Mouse (Mus musculus) adrenal gland, postnatal 36 days (tissue): Measurements from ENCODE around the gene Hnrnpul2. TPM values are rescaled to one million over a fixed set of nuclear protein-coding genes. Genes with fewer than 3 reads are reported as not detected.
"Not testable (repeated sequence)": the region's sequence is repeated elsewhere in the genome, so short reads cannot be mapped to it uniquely, and the experiment has no call there.

Experiments
- DNase-seq, 2 experiments: peaks; one replicate each; pipeline ENCODE4 v3.0.0; 2021; ENCODE audit warnings: mixed read lengths in 1 of 2
- total RNA-seq, 2 experiments: library from RNA; stranded (reverse); gene quantifications; 2 replicates each; pipeline ENCODE4 v1.2.3; 2021

The Hnrnpul2 gene
- total RNA-seq, 2 experiments from 2014 or later: 61.8 to 67.6 TPM

DNA sequence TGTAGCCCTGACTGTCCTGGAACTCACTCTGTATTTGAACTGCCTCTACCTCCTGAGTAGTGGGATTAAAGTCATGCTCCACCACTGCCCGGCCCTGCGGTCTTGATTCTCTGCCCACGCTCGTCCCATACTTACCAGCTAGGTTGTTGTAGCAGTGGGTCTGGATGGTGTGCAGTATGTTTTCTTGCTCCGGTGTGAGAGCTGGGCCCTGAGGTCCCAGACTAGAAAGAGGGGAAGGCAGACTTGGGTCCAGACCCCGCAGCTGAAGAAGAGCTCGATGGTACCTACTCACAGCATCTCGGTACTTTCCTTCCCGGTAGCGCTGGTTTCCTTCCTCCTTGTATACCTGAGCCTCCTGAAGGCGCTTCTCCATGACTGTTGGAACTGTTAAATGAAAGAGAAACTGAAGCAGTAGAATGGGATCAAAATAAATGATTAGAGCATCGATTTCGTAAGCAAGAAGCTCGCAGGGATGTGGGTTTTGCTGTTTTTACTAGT is 1.5 kb upstream of the Hnrnpul2 start:
- DNase-seq: no peak

DNA sequence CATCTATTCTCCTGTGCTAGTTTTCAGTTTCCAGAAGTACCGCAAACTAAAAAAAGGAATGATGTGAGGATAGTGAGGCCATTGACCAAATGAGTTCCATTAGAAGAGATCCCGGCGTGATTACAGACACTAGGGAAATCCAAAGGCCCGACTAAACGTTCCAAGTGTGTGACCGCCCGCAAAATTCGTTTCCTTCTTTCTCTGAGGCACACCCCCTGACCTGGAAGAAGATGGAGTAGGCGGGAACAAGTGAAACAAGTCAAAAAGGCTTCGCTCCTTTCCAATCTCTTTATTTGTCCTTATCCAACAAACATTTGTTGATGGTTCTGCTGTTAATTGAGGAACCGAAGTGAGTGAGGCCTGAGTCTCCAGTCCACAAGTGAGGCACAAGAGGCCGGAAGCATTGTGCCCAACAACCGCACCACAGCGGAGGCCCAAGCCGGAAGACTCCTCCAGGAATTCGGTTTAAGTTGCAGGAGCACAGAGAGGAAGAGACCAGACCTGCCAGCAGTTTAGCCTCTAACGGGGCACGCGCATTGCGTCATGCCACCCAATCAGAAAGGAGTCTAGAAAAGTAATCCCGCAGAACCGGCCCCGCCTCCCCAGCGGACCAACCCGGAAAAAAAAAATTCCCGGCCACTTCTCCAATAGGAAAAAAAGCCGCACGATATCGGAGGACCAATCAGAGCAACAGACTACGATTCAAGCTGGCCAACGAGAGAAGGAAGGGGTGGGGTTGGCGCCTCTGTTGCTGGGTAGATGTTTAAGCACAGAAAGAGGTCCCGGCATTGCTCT is 812 bp upstream of the Hnrnpul2 start, which contains the start of gene Ttc9c:
TSS of gene Ttc9c (minus strand) at position 533 of the 795 bp plus-strand sequence.
- peak; percentile 96 to 97 for DNase-seq

DNA sequence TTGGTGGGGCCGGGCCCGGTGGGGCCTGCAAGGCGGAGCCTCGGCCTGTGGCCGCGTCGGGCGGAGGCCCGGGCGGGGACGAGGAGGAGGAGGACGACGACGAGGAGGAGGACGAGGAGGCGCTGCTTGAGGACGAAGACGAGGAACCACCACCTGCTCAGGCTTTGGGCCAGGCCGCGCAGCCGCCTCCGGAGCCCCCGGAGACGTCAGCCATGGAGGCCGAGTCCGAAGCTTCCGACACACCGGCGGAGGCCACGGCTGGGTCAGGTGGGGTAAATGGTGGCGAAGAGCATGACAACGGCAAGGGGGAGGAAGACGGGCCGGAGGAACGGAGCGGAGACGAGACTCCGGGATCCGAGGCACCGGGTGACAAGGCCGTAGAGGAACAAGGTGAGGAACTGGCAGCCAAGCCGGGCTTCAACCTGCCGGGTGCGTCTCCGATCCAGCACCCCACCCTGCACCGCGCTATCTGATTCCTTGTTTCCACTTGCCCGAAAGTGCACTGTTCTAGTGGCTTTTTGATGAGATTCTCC is 680 bp downstream of the Hnrnpul2 start:
- no peak for DNase-seq

DNA sequence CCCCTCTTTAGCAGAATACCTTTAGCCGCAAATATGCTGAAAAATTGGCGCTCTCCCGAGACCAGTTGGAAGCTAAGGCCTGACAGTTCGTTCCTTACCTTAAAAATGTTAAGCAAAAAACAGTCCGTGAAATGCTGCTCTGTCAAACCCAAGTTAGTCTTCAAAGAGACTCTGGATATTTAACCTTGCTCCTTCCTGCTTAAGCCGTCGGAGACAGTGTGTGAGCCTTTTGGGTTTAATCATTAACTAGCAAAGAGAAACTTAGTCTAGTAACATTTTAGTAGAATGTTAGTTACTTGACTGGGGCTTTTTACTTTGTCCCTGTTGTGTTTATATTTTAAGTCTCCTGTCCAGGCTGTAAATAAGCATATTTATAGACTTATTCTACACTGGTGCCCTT is 1.3 kb downstream of the Hnrnpul2 start:
- DNase-seq: no peak

DNA sequence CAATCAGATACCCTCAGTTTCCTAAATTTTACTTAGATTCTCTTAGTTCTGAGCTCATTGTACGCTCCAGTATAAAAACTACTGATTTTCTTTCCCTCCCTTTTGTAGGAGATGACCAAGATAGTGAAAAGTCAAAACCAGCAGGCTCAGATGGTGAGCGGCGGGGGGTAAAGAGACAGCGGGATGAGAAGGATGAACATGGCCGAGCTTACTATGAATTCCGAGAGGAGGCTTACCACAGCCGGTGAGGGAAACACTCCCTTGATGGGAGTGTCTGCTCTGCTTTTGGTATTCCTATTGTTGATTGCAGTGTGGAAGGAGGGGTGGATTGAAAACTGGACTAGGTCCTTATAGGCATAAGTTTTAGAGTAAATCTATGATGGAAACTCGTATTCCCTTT is 2.9 kb downstream of the Hnrnpul2 start:
- no peak for DNase-seq

DNA sequence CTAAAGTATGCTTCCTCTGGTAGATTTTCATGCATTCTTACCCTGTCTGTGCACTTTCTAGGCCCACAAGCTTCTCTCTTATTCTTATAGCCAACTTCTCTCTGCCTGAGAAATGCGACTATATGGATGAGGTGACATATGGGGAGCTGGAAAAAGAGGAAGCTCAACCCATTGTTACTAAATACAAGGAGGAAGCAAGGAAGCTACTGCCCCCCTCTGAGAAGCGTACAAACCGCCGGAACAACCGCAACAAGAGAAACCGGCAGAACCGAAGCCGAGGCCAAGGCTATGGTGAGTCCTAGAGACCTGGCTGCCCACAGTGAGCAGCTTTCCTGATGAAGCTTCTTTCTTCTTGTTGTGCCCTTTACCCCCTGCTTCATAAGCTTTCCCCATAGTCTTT is 9.8 kb downstream of the Hnrnpul2 start, which contains the start of gene AC129217.1:
TSS of gene AC129217.1 (plus strand) at position 114 of the 400 bp plus-strand sequence.
- no peak for DNase-seq

DNA sequence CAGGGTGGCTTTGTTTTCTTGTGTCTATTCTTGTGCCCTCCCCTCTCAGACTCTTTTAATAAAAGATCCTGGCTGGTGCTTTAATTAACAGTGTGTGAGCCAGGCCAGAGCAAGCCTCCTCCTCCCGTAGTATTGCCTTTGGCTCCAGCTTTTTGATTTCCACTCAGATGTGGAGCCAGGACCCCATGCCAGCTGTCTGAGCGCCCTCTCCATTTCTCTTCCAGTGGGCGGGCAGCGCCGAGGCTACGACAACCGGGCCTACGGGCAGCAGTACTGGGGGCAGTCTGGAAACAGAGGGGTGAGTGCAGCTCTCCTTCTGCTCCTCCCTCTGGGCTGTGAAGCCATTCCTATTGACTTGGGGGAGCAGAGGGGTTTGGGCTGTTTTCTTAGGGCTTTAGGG is 10.9 kb downstream of the Hnrnpul2 start:
- DNase-seq: no peak

DNA sequence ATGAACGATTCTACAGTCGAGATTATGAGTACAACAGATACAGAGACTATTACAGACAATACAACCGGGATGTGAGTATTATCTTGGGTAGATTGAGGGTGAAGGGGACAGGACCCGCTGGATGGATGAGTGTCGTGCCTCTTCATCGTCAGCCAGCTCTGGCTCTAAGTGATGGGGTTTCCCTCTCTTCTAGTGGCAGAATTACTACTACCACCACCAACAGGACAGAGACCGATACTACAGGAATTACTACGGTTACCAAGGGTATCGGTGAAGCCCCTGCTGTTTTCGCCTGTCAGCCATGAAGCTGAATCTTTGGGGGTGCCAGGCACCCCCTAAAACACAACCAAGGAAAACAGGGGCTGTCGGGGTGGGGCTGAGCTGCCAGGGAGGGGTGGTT is 11.5 kb downstream of the Hnrnpul2 start:
- DNase-seq: no peak

DNA sequence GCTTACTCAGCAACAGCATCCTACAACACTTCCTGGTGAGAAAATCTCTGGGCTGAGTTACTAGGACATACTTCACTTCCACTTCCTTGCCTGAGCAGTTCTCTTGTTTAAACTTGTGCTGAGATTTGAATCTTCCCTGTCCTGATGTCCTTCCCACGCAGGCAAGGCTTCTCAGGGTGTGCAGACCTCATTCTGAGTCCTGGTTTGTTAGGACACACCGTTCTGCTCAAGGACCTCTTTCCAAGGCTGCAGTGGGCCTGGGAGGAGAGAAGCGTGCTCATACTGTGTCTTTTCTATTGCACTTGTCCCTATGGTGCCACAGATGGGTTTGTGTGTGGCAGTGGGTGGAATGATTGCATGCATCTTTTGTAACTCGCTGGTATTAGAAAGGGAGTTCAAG is 13.2 kb downstream of the Hnrnpul2 start:
- DNase-seq: peak in 1 of 2 experiments; percentile 40

DNA sequence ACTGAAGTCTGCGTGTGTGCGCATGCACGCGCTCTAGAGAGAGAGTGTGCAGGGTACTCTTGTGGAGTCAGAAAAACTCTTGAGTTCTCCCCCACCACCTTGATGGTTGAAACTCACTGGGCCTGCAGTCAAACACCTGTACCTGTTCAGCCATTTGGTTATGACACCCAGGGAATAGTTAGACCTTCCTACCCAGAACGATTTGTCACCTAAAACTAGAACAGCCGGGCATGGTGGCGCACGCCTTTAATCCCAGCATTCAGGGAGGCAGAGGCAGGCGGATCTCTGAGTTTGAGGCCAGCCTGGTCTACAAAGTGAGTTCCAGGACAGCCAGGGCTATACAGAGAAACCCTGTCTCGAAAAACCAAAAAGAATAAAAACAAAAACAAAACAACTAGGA is 16.5 kb downstream of the Hnrnpul2 start:
- DNase-seq: not testable (repeated sequence)

DNA sequence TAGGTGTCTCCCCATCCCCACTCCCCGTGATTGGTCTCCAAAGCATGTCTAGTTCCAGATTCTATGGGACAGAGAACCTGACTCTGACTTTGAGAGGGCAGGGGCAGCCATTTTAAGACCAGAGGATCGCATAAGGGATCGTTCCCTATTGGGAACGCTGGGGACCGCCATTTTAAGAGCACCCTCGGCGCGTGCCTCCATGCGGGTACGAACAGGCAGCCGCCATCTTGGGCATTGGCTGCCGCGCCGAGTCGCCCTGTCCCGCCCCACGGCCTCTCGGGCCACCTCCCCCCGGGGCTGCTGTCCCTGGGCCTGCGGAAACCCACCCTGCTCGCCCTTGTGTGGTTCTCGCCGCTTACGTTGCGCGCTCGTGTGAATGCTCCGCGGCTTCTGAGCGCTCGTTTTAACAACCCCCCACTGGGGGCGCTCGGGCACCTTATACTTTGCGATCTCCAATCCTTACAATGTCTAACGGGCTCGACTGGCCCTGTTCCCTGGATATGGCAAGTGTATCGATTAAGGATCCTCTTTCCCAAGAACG is 17.5 kb downstream of the Hnrnpul2 start, which contains the start of gene Bscl2:
TSS of gene Bscl2 (plus strand) at position 217 of the 541 bp plus-strand sequence.
- peak; percentile 81 to 86 for DNase-seq

DNA sequence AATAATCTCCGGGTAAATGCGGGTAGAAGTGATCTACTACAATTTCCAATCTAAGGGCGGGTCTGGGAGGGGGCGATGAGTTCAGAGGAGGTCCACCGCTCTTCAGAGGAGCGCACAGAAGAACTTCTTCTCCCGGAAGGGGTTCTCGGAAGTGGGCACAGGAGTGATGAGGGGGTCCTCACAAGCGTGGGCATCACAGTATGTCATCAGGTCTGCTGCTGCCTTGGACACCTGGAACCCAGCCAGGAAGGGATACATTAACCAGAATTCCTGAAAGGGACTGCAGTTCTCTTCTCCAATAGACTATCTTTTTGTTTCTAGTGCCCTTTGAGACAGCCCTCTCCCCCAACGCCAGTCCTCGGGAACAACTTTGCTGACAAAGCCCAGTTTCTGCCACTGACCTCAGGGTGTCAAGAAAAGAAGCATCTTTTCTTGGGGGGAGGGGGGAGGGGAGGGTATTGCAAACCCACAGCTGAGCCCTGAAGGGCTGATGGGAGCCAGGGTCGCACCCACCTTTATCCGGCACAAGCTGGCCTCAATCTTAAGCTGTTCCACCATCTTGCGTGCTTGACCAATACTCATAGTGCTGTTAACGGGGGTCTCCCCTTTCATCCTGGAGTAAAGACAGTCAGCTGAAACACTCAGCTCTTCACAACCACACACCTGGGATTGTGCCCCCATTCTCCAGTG is 18.4 kb downstream of the Hnrnpul2 start:
- peak in 1 of 2 experiments; percentile 57 for DNase-seq

DNA sequence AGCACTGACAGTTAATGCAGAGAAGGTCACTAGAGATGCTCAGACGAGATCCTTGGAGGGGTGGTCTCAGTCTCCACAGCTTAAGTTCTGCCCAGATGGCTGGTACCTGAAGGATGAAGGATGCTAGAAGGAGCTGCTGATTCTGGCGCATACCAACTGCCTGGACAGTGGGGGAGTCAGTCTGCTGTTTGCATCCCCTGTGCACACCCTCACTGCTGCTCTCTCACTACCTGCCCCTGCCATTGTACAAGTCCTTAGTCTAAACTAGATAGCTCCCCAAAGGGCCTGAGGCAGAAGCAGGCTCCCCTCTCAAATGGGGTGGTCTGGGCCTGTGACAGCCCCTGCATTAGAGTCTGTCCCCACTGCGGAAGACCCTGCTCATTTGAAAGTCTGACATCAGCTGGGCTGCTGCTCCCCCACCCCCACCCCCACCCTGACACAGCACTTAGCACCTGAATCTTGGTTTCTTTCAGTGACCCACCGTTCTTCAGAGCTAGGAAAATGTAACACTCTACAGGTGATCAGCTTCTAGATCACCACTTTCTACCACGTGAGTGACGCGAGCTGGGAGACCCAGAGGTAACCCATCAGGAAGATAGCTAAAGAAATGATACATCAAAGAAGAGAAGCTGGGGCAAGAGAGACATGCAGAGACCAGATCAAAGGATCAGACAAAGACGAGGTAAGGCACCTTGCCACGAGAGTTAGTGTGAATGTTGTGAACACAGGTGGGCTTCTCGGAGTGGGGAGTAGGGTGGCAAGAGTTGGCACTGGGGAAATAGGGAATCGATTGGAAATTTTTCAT is 19.5 kb downstream of the Hnrnpul2 start, which contains the start of gene Gng3:
TSS of gene Gng3 (minus strand) at position 92 of the 805 bp plus-strand sequence.
- no peak for DNase-seq

DNA sequence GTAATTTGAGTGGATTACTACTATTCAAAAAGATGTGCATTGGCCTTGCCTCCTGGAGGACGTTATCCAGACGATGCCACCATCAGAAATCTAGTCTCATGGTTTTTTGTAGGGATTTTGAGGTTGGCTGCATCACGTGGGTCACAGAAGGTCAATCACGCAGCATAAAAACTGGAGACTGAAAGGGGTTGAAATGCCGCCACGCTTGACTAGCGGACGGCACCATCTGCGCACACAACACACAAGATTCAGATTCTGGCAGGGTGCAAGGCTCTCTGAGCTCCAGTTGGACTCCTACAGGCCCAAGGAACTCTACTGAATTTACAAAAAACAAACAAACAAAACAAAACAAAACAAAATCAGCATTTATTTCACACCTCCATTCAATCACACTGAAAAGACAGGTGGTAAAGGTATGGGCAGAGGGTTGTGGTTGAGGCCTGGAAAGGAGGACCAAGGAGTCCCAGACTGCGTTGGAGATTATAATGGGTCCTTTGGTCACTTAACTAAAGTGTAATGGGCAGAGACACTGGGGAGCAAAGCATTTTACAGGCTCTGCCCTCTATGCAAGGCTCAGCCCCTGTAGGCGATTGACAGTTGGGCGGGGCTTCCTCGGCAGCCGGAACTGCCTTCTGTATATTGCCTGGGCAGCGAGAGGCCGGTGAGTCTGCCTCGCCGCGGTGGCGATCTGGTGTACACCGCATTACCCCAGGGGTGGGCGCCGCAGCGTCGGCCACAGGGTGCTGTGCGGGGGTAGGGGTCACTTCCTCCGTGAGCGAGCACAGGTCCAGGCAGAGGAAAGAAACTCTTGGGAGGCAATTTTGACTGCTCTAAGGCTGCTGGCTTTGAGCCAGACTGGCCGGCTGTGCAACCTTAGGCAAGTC is 20.3 kb downstream of the Hnrnpul2 start:
- DNase-seq: peak; percentile 87 to 89

DNA sequence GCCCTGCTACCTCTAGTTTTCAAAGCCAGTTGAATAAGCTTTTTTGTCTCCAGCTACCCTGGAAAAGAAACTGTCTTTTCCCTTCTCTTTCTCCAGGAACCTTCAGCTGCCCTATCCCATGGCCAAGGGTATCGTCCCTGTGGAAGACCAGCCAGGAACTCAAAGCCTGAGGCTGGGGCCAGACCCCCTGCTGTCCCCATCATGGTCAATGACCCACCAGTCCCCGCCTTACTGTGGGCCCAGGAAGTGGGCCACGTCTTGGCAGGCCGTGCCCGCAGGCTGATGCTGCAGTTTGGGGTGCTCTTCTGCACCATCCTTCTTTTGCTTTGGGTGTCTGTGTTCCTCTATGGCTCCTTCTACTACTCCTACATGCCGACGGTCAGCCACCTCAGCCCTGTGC is 21.2 kb downstream of the Hnrnpul2 start:
- no peak for DNase-seq

DNA sequence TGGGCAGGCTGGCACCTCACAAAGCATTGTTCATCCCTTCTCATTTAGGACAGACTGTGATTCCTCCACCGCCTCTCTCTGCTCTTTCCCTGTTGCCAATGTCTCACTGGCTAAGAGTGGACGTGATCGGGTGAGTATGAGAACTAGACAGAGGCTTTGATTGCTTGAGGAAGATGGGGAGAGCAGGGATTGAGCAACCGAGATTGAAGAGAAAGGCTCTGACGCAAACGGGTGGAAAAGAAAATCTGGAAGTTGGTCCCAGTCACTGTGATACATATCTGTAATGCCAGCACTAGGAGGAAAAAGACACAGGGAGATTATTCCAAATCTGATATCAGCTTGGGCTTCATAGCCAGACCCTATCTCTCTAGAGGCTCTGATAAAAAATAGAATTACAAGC is 23.2 kb downstream of the Hnrnpul2 start:
- DNase-seq: peak in 1 of 2 experiments; percentile 30

DNA sequence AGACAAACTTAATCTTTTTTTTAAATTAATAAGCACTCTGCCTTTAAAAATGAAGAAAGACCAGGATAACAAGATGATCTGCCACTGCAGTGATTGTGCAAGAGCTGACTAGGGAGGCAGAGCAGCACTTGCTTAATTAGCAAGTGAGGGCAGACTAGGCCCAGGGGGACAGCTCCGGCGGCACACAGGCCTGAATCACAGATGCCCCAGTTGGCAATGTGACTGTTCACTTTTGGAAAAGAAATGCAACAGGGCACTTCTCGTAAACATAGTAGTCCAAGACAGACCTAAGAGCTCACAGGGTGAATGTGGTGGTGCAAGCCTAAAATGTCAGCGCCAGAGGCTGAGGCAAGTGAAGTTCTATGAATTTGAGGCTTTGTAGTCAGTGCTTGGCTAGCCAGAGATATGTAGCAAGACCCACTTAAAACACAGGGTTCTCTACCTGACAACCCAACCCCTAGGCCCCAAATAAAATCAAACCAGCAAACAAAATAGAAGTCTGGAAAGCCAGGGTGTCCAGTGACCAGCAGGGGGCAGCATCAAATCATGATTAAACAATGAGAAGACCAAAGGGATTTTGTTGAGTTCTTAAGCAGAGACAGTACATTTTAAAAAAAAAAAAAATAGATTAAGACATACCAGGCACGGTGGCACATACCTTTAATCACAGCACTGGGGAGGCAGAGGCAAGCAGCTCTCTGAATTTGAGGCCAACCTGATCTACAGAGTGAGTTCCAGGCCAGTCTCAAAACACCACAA is 24.7 kb downstream of the Hnrnpul2 start:
- DNase-seq: peak; percentile 78 to 89

DNA sequence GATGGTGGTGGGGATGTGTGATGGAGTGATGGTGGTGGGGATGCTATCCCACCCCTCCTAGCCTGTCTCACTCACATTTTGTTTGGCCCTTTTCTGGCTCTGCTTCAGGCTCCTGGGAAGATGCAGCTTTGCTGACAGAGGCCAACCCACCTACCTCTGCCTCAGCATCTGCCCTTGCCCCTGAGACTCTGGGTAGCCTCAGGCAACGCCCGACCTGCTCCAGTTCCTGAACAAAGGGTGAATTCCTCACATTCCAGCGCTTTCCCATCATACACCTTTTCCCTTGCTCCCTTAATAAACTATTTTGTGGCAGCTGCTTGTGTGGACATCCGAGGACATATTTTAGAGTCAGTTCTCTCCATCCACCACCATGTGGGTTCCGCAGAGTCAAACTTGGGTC is 28.5 kb downstream of the Hnrnpul2 start:
- DNase-seq: no peak

DNA sequence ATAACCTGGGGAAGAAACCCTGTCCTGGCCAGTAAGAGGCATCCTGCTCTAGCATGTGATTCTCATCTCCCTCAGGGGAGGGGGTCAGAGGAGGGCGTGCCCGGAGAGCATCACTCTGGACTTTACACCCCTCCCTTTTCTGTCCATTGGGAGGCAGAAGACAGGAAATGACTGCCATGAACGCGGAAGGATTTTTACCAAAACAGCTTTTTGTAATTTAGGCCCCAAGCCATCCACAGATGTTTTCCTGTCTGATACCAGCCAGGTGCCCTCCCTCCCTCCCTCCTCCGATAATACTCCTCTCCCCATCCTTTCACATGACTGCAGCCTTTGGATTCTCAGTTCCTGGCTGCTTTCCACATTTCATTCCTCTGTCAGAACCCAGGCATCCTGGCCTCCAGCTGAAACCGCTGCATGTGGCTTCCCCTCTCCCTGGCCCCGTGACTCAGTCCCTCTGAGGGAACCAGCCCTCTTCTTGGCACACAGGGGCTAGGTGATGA is 30.6 kb downstream of the Hnrnpul2 start, which contains the start of gene Lrrn4cl:
TSS of gene Lrrn4cl (plus strand) at position 367 of the 500 bp plus-strand sequence.
- DNase-seq: peak; percentile 58 to 64
